22 mouse cellular contexts compared by ENCODE assay signal in genomic region chr14:46646673-46647318, GRCm38 (mm10).
DNase-seq lines count a peak whose midpoint lies in the region; ATAC-seq and TF ChIP-seq lines count a peak whose summit lies in the region.
"Had no signal": no experiment of that assay in that cellular context is flagged by ENCODE, and none has a peak within 500 bp of the region (broad histone marks: within the 10 kb centered on the region; RNA-seq: fewer than 3 reads in every experiment).

No protein-coding gene starts in this region.

- no peak overlapping the region for H3K4me3 ChIP-seq in midbrain, embryonic 14.5 days (replicated peaks; ENCODE audit: low read depth, low read length)
- H3K4me3 ChIP-seq in midbrain, embryonic 11.5 days (ENCODE audit: low read depth, low read length) = no peak overlapping the region
- no peak overlapping the region for H3K4me3 ChIP-seq in hindbrain, embryonic 14.5 days (replicated peaks; ENCODE audit: low read length)
- no peak overlapping the region for H3K4me3 ChIP-seq in midbrain, embryonic 15.5 days
- no peak overlapping the region for H3K4me3 ChIP-seq in neural tube, embryonic 14.5 days (ENCODE audit: low read depth, low read length)
- no peak overlapping the region for H3K4me3 ChIP-seq in heart, adult 2 months
- H3K4me3 ChIP-seq: erythroblast, embryonic 14.5 days; limb, embryonic 12.5 days; liver, embryonic 15.5 days had no signal

- H3K27me3 ChIP-seq in midbrain, embryonic 14.5 days (ENCODE audit: control insufficient read depth, insufficient read depth, low read length) = no peaks in the 10 kb centered on the region
- H3K27me3 ChIP-seq in midbrain, embryonic 11.5 days (ENCODE audit: control insufficient read depth, insufficient read depth, low read length) = no peaks in the 10 kb centered on the region
- H3K27me3 ChIP-seq in hindbrain, embryonic 14.5 days (ENCODE audit: control insufficient read depth, insufficient read depth, low read length) = no peaks in the 10 kb centered on the region
- no peaks in the 10 kb centered on the region for H3K27me3 ChIP-seq in midbrain, embryonic 15.5 days (replicated peaks)
- no peaks in the 10 kb centered on the region for H3K27me3 ChIP-seq in neural tube, embryonic 14.5 days (ENCODE audit: control insufficient read depth, insufficient read depth, low read length)
- H3K27me3 ChIP-seq in heart, adult 2 months (ENCODE audit: control insufficient read depth, insufficient read depth, low read length) = no peaks in the 10 kb centered on the region
- H3K27me3 ChIP-seq: limb, embryonic 12.5 days; liver, embryonic 15.5 days had no signal

- TF ChIP-seq EP300 in heart, adult 2 months (IDR thresholded peaks at IDR 0.05; ENCODE audit: insufficient read depth, low read depth, low read length) = no peak

- no peaks in the 10 kb centered on the region for H3K9me3 ChIP-seq in midbrain, embryonic 14.5 days (ENCODE audit: control insufficient read depth, low read length)
- no peaks in the 10 kb centered on the region for H3K9me3 ChIP-seq in midbrain, embryonic 11.5 days (ENCODE audit: control insufficient read depth, low read length)
- no peaks in the 10 kb centered on the region for H3K9me3 ChIP-seq in hindbrain, embryonic 14.5 days (ENCODE audit: control insufficient read depth, low read length)
- no peaks in the 10 kb centered on the region for H3K9me3 ChIP-seq in midbrain, embryonic 15.5 days
- no peaks in the 10 kb centered on the region for H3K9me3 ChIP-seq in neural tube, embryonic 14.5 days (ENCODE audit: control insufficient read depth, low read length)
- H3K9me3 ChIP-seq: limb, embryonic 12.5 days; liver, embryonic 15.5 days had no signal

- no peak for DNase-seq in midbrain, embryonic 14.5 days
- DNase-seq in midbrain, embryonic 11.5 days (ENCODE audit: low spot score, missing footprints) = no peak
- DNase-seq in hindbrain, embryonic 14.5 days (ENCODE audit: low spot score) = no peak
- no peak for DNase-seq in left cerebral cortex, adult 8-10 months (ENCODE audit: low spot score in 2 of 2)
- no peak for DNase-seq in heart, adult 2 months
- no peak for DNase-seq in adipocyte (ENCODE audit: low spot score)
- DNase-seq: adrenal gland, adult 8-10 months; B cell, adult 2 months; cerebellum, adult 9-11 months; gastrocnemius, postnatal 10 days; heart, postnatal 14 days; kidney, postnatal 14 days; right cerebral cortex, postnatal 25 days; thymus, postnatal 14 days had no signal

- 0 out of 2 replicates have a peak, but pooled peaks have one; percentile 6 for ATAC-seq in midbrain, embryonic 14.5 days (ENCODE audit: low FRiP score, low TSS enrichment)
- no peak for ATAC-seq in midbrain, embryonic 11.5 days (ENCODE audit: low FRiP score)
- ATAC-seq in hindbrain, embryonic 14.5 days (ENCODE audit: low FRiP score) = peak; percentile 29
- ATAC-seq in midbrain, embryonic 15.5 days (replicated peaks) = peak; percentile 62
- ATAC-seq in neural tube, embryonic 14.5 days (ENCODE audit: low read depth) = peak; percentile 29; the same call in 1 of the 2 replicates
- ATAC-seq: intestine, embryonic 16.5 days; lung, postnatal 0 days had no signal

- no peaks in the 10 kb centered on the region; the same call in 1 of the 2 replicates for H3K4me1 ChIP-seq in midbrain, embryonic 14.5 days (ENCODE audit: control insufficient read depth, insufficient read depth, low read length)
- H3K4me1 ChIP-seq in midbrain, embryonic 11.5 days (ENCODE audit: control insufficient read depth, insufficient read depth, low read length) = no peaks in the 10 kb centered on the region
- peaks cover 6% of the 10 kb centered on the region; the same call in 1 of the 2 replicates for H3K4me1 ChIP-seq in hindbrain, embryonic 14.5 days (replicated peaks; ENCODE audit: control insufficient read depth, insufficient read depth, low read length)
- H3K4me1 ChIP-seq in midbrain, embryonic 15.5 days = no peaks in the 10 kb centered on the region
- H3K4me1 ChIP-seq in neural tube, embryonic 14.5 days (ENCODE audit: control insufficient read depth, insufficient read depth, low read length) = 0 out of 2 replicates have a peak, but pooled peaks cover 4% of the 10 kb centered on the region
- no peaks in the 10 kb centered on the region for H3K4me1 ChIP-seq in heart, adult 2 months (ENCODE audit: control insufficient read depth, insufficient read depth, low read length)
- H3K4me1 ChIP-seq: liver, embryonic 15.5 days had no signal

- TF ChIP-seq CTCF in heart, adult 2 months (IDR thresholded peaks at IDR 0.05) = no peak

- WGBS in midbrain, embryonic 14.5 days = 78% methylated on average over 14 of the region's 14 CpGs
- 80% methylated on average over 14 of the region's 14 CpGs for WGBS in midbrain, embryonic 11.5 days
- WGBS in hindbrain, embryonic 14.5 days = 58% methylated on average over 14 of the region's 14 CpGs
- 74% methylated on average over 14 of the region's 14 CpGs for WGBS in midbrain, embryonic 15.5 days
- 40% methylated on average over 14 of the region's 14 CpGs for WGBS in neural tube, embryonic 14.5 days
- 71% methylated on average over 14 of the region's 14 CpGs for WGBS in heart, adult 2 months

- H3K36me3 ChIP-seq in midbrain, embryonic 14.5 days (ENCODE audit: control insufficient read depth, insufficient read depth, low read length) = no peaks in the 10 kb centered on the region
- H3K36me3 ChIP-seq in midbrain, embryonic 11.5 days (ENCODE audit: control insufficient read depth, insufficient read depth, low read length) = no peaks in the 10 kb centered on the region
- H3K36me3 ChIP-seq in hindbrain, embryonic 14.5 days (replicated peaks; ENCODE audit: control insufficient read depth, insufficient read depth) = no peaks in the 10 kb centered on the region
- H3K36me3 ChIP-seq in midbrain, embryonic 15.5 days (replicated peaks) = no peaks in the 10 kb centered on the region
- H3K36me3 ChIP-seq in neural tube, embryonic 14.5 days (ENCODE audit: control insufficient read depth, insufficient read depth, low read length) = no peaks in the 10 kb centered on the region
- no peaks in the 10 kb centered on the region for H3K36me3 ChIP-seq in heart, adult 2 months (ENCODE audit: control insufficient read depth, insufficient read depth, low read length)
- H3K36me3 ChIP-seq: limb, embryonic 12.5 days; liver, embryonic 15.5 days had no signal

- intact Hi-C loops in heart, adult 2 months (cut with DNase I) = no loop called here

- TF ChIP-seq POLR2A in heart, adult 2 months (IDR thresholded peaks at IDR 0.05; ENCODE audit: insufficient read depth, low read depth, low read length) = no peak

- no peak overlapping the region for H3K27ac ChIP-seq in midbrain, embryonic 14.5 days (replicated peaks; ENCODE audit: low read depth, low read length)
- H3K27ac ChIP-seq in midbrain, embryonic 11.5 days (ENCODE audit: low read depth, low read length) = no peak overlapping the region
- H3K27ac ChIP-seq in hindbrain, embryonic 14.5 days = peak overlapping the region; percentile 68
- no peak overlapping the region for H3K27ac ChIP-seq in midbrain, embryonic 15.5 days
- H3K27ac ChIP-seq in neural tube, embryonic 14.5 days (ENCODE audit: low read depth, low read length) = no peak overlapping the region; the same call in 1 of the 2 replicates
- H3K27ac ChIP-seq in heart, adult 2 months = no peak overlapping the region
- H3K27ac ChIP-seq: limb, embryonic 12.5 days; liver, embryonic 15.5 days; macrophage had no signal

- H3K4me2 ChIP-seq in midbrain, embryonic 14.5 days (ENCODE audit: low read length) = no peak overlapping the region
- no peak overlapping the region for H3K4me2 ChIP-seq in midbrain, embryonic 11.5 days
- peak overlapping the region; percentile 4; the same call in 1 of the 2 replicates for H3K4me2 ChIP-seq in hindbrain, embryonic 14.5 days (replicated peaks)
- H3K4me2 ChIP-seq in midbrain, embryonic 15.5 days = no peak overlapping the region
- H3K4me2 ChIP-seq in neural tube, embryonic 14.5 days (ENCODE audit: low read depth, low read length) = no peak overlapping the region
- H3K4me2 ChIP-seq: limb, embryonic 12.5 days; liver, embryonic 15.5 days had no signal

- no peaks in the 10 kb centered on the region for H3K79me2 ChIP-seq in heart, adult 2 months (replicated peaks; ENCODE audit: control insufficient read depth, insufficient read depth, low read length)

- H3K9ac ChIP-seq in midbrain, embryonic 14.5 days (replicated peaks; ENCODE audit: low read length) = no peak overlapping the region
- no peak overlapping the region for H3K9ac ChIP-seq in midbrain, embryonic 11.5 days (ENCODE audit: low read length)
- no peak overlapping the region; the same call in 1 of the 2 replicates for H3K9ac ChIP-seq in hindbrain, embryonic 14.5 days
- no peak overlapping the region for H3K9ac ChIP-seq in midbrain, embryonic 15.5 days
- 0 out of 2 replicates have a peak overlapping the region, but pooled peaks have one; percentile 16 for H3K9ac ChIP-seq in neural tube, embryonic 14.5 days (replicated peaks; ENCODE audit: low read depth, low read length)
- no peak overlapping the region for H3K9ac ChIP-seq in heart, adult 2 months (ENCODE audit: low read depth, low read length)
- H3K9ac ChIP-seq: limb, embryonic 12.5 days; liver, embryonic 15.5 days had no signal
